8 mouse cellular contexts compared by ENCODE assay signal in genomic region chr4:4792992-4793834, GRCm38 (mm10). TPM values are rescaled to one million over a fixed set of nuclear protein-coding genes. Genes with fewer than 3 reads are reported as not detected.
A peak's percentile ranks its signal among the peaks of the same experiment; 100 is the strongest.
DNase-seq lines count a peak whose midpoint lies in the region; ATAC-seq and TF ChIP-seq lines count a peak whose summit lies in the region.

Gene Impad1, minus strand, starts transcription at chr4:4793355.

- peak within 1 kb of the TSS; percentile 96 to 98 for H3K4me3 ChIP-seq in heart, embryonic 14.5 days (ENCODE audit: control insufficient read depth in 1 of 2, insufficient read depth in 1 of 2, low read depth in 1 of 2, low read length in 2 of 2)
- H3K4me3 ChIP-seq in liver, embryonic 14.5 days (ENCODE audit: insufficient read depth in 1 of 2, low read depth in 2 of 2, low read length in 2 of 2) = peak within 1 kb of the TSS; percentile 87 to 93
- peak within 1 kb of the TSS; percentile 70 for H3K4me3 ChIP-seq in neural tube, embryonic 11.5 days (ENCODE audit: low read depth, low read length)
- H3K4me3 ChIP-seq in stomach, postnatal 0 days (ENCODE audit: low read depth, low read length) = peak within 1 kb of the TSS; percentile 98

- peak within 1 kb of the TSS; percentile 78 to 85 for H3K27ac ChIP-seq in heart, embryonic 14.5 days (replicated peaks in 1 of 2; ENCODE audit: control insufficient read depth in 1 of 2, insufficient read depth in 1 of 2, low read depth in 2 of 2, low read length in 2 of 2)
- peak within 1 kb of the TSS; percentile 65 for H3K27ac ChIP-seq in liver, embryonic 14.5 days
- H3K27ac ChIP-seq in neural tube, embryonic 11.5 days (ENCODE audit: low read depth, low read length) = peak within 1 kb of the TSS; percentile 63
- peak within 1 kb of the TSS; percentile 94 for H3K27ac ChIP-seq in stomach, postnatal 0 days (replicated peaks)

- DNase-seq in c-Kit-negative CD71-positive TER-119-positive erythroid progenitor cells, embryonic 14.5 days (ENCODE audit: low read depth, low spot score) = peak; percentile 81
- DNase-seq in fibroblast of lung, adult 2 months (ENCODE audit: low read depth) = peak; percentile 46
- DNase-seq in kidney, postnatal 25 days = peak; percentile 85 to 90
- DNase-seq in liver, embryonic 14.5 days (ENCODE audit: low read depth in 3 of 3, low spot score in 3 of 3) = peak; percentile 58 to 75 (median 68)
- DNase-seq in neural tube, embryonic 11.5 days (ENCODE audit: low spot score) = peak; percentile 89
- DNase-seq in stomach, postnatal 0 days (ENCODE audit: low spot score) = peak; percentile 92

- peaks cover 4 to 15% of the 10 kb centered on the region in 2 experiments; a peak in 3 of 4 replicates for H3K4me1 ChIP-seq in heart, embryonic 14.5 days (ENCODE audit: control insufficient read depth in 2 of 2, insufficient read depth in 2 of 2, low read length in 2 of 2)
- peaks cover 4 to 14% of the 10 kb centered on the region in 2 experiments for H3K4me1 ChIP-seq in liver, embryonic 14.5 days (replicated peaks; ENCODE audit: control insufficient read depth in 2 of 2, insufficient read depth in 2 of 2, low read length in 1 of 2)
- peaks cover 4% of the 10 kb centered on the region; the same call in 1 of the 2 replicates for H3K4me1 ChIP-seq in neural tube, embryonic 11.5 days (ENCODE audit: control insufficient read depth, insufficient read depth, low read length)
- no peaks in the 10 kb centered on the region for H3K4me1 ChIP-seq in stomach, postnatal 0 days (replicated peaks; ENCODE audit: control insufficient read depth, insufficient read depth)

- H3K4me2 ChIP-seq in heart, embryonic 14.5 days (ENCODE audit: low read length) = peak within 1 kb of the TSS; percentile 72
- peak within 1 kb of the TSS; percentile 80 for H3K4me2 ChIP-seq in liver, embryonic 14.5 days (ENCODE audit: low read depth)
- H3K4me2 ChIP-seq in neural tube, embryonic 11.5 days (ENCODE audit: low read depth) = peak within 1 kb of the TSS; percentile 64
- peak within 1 kb of the TSS; percentile 65 for H3K4me2 ChIP-seq in stomach, postnatal 0 days (replicated peaks; ENCODE audit: low read depth)

- no peaks in the 10 kb centered on the region for H3K27me3 ChIP-seq in heart, embryonic 14.5 days (ENCODE audit: control insufficient read depth, insufficient read depth, low read length)
- no peaks in the 10 kb centered on the region for H3K27me3 ChIP-seq in liver, embryonic 14.5 days (ENCODE audit: control insufficient read depth, insufficient read depth, low read length)
- no peaks in the 10 kb centered on the region for H3K27me3 ChIP-seq in neural tube, embryonic 11.5 days (ENCODE audit: control insufficient read depth, insufficient read depth, low read length)
- H3K27me3 ChIP-seq in stomach, postnatal 0 days (ENCODE audit: control insufficient read depth, insufficient read depth, low read length) = no peaks in the 10 kb centered on the region

- under 1% methylated on average over 48 of the region's 48 CpGs for WGBS in heart, embryonic 14.5 days
- WGBS in liver, embryonic 14.5 days (ENCODE audit: insufficient replicate concordance) = under 1% methylated on average over 47 of the region's 48 CpGs
- WGBS in neural tube, embryonic 11.5 days = under 1% methylated on average over 47 of the region's 48 CpGs
- 2% methylated on average over 45 of the region's 48 CpGs for WGBS in stomach, postnatal 0 days

- H3K9me3 ChIP-seq in heart, embryonic 14.5 days (ENCODE audit: control insufficient read depth, low read length) = no peaks in the 10 kb centered on the region
- no peaks in the 10 kb centered on the region for H3K9me3 ChIP-seq in liver, embryonic 14.5 days (ENCODE audit: control insufficient read depth, low read length)
- H3K9me3 ChIP-seq in neural tube, embryonic 11.5 days (ENCODE audit: control insufficient read depth, low read length) = no peaks in the 10 kb centered on the region
- H3K9me3 ChIP-seq in stomach, postnatal 0 days (ENCODE audit: control insufficient read depth, low read length) = no peaks in the 10 kb centered on the region

- no peak for TF ChIP-seq CTCF in liver, embryonic 14.5 days (IDR thresholded peaks at IDR 0.05; ENCODE audit: low read depth)
- TF ChIP-seq CTCF in stomach, postnatal 0 days (IDR thresholded peaks at IDR 0.05; ENCODE audit: low read depth) = no peak

- H3K36me3 ChIP-seq in heart, embryonic 14.5 days (ENCODE audit: control insufficient read depth, insufficient read depth, low read length) = no peaks in the 10 kb centered on the region
- H3K36me3 ChIP-seq in liver, embryonic 14.5 days (replicated peaks; ENCODE audit: control insufficient read depth, insufficient read depth, low read depth) = no peaks in the 10 kb centered on the region
- H3K36me3 ChIP-seq in neural tube, embryonic 11.5 days (ENCODE audit: control insufficient read depth, insufficient read depth, low read length) = no peaks in the 10 kb centered on the region
- H3K36me3 ChIP-seq in stomach, postnatal 0 days (ENCODE audit: control insufficient read depth, insufficient read depth, low read length) = no peaks in the 10 kb centered on the region

- peak within 1 kb of the TSS; percentile 89 for H3K9ac ChIP-seq in heart, embryonic 14.5 days (ENCODE audit: low read length)
- H3K9ac ChIP-seq in liver, embryonic 14.5 days (replicated peaks) = peak within 1 kb of the TSS; percentile 92
- H3K9ac ChIP-seq in neural tube, embryonic 11.5 days (ENCODE audit: low read length) = peak within 1 kb of the TSS; percentile 92
- H3K9ac ChIP-seq in stomach, postnatal 0 days (ENCODE audit: low read length) = peak within 1 kb of the TSS; percentile 96

- no peak for TF ChIP-seq EP300 in liver, embryonic 14.5 days (IDR thresholded peaks at IDR 0.05; ENCODE audit: low read depth)
- no peak for TF ChIP-seq EP300 in stomach, postnatal 0 days (optimal IDR thresholded peaks at IDR 0.05)

- peak; percentile 86 for ATAC-seq in CD4-positive, CD25-positive, alpha-beta regulatory T cell, adult 4 months
- ATAC-seq in heart, embryonic 14.5 days (ENCODE audit: insufficient number of reproducible peaks, insufficient read depth, low FRiP score, low read depth) = peak; percentile 95
- ATAC-seq in liver, embryonic 14.5 days (ENCODE audit: insufficient read depth) = peak; percentile 89
- peak; percentile 97 for ATAC-seq in neural tube, embryonic 11.5 days (ENCODE audit: insufficient read depth, low FRiP score, low TSS enrichment)
- peak; percentile 98 for ATAC-seq in stomach, postnatal 0 days (ENCODE audit: low FRiP score, low TSS enrichment)

RNA-seq across cellular contexts. Expression of gene Impad1, which starts in this region (rescaled TPM):
- polyA plus RNA-seq in CD4-positive, CD25-positive, alpha-beta regulatory T cell, adult 4 months (2017; shearing (Covaris generic)) = 1 to 10 TPM; 4.0 to 5.9 TPM
- 32.7 and 37.6 TPM in 2 replicates for polyA plus RNA-seq in heart, embryonic 14.5 days (2014; fragmentation: Nextera tagmentation; extraction: Ambion mirVana)
- 3.6 and 4.6 TPM in 2 replicates for polyA plus RNA-seq in liver, embryonic 14.5 days (2012; rRNA removed)
- polyA plus RNA-seq in liver, embryonic 14.5 days (2014; fragmentation: Nextera tagmentation; extraction: Ambion mirVana) = 7.1 and 7.9 TPM in 2 replicates
- polyA plus RNA-seq in neural tube, embryonic 11.5 days (2014; fragmentation: Nextera tagmentation; extraction: Ambion mirVana) = 40.0 and 43.1 TPM in 2 replicates
- polyA plus RNA-seq in stomach, postnatal 0 days (2015; fragmentation: Nextera tagmentation; extraction: Ambion mirVana) = 23.5 and 23.6 TPM in 2 replicates

Comparison
In these comparisons a context has a peak if more than half of its experiments do, and no peak if none do; other contexts are left out.
1. Peak in every context shown above with its lines: DNase-seq, ATAC-seq, H3K4me3 ChIP-seq and H3K27ac ChIP-seq.